Mouse (Mus musculus) E14TG2a.4 (cell line): ENCODE data around the gene Nprl2.

Source experiments
- H3K27me3 ChIP-seq: 2 replicates; pipeline ENCODE4 v1.6.1; 2014; ENCODE audit warnings: low read length, control low read depth; ENCODE audit not compliant: insufficient read depth
- H3K36me3 ChIP-seq: 2 replicates; pipeline ENCODE4 v1.6.1; 2014; ENCODE audit warnings: low read length, control low read depth; ENCODE audit not compliant: insufficient read depth
- H3K4me1 ChIP-seq: replicated peaks from 2 replicates; pipeline ENCODE4 v1.6.1; 2014; ENCODE audit warnings: low read depth, low read length, control low read depth
- H3K4me3 ChIP-seq: replicated peaks from 2 replicates; pipeline ENCODE4 v1.5.1; 2014; ENCODE audit warnings: mild to moderate bottlenecking, low read length
- H3K9me3 ChIP-seq: 2 replicates; pipeline ENCODE4 v1.6.1; 2014; ENCODE audit warnings: low read length, control low read depth
- CTCF ChIP-seq: conservative IDR thresholded peaks from 2 replicates; pipeline ENCODE4 v1.5.1; 2014; ENCODE audit warnings: low read length
- NANOG ChIP-seq: IDR thresholded peaks from 2 replicates; pipeline ENCODE4 v1.6.1; 2014; ENCODE audit warnings: borderline replicate concordance, low read length, mixed read lengths
- POU5F1 ChIP-seq: IDR thresholded peaks from 2 replicates; pipeline ENCODE4 v1.6.1; 2014; ENCODE audit warnings: low read length, borderline replicate concordance

The Nprl2 gene

GRCm38 (mm10) chr9:107575579-107576356, 33.7 kb downstream of the Nprl2 start:
- Histone ChIP-seq H3K4me3 (peak overlapping the region; percentile 11; the same call in 1 of the 2 replicates), H3K36me3 (peaks cover 38% of the 10 kb centered on the region), H3K4me1 (peaks cover 78% of the 10 kb centered on the region), H3K9me3 (no peaks in the 10 kb centered on the region), H3K27me3 (peaks cover 5% of the 10 kb centered on the region)
- no peak for TF ChIP-seq CTCF
- no peak for TF ChIP-seq POU5F1
- TF ChIP-seq NANOG = no peak

DNA sequence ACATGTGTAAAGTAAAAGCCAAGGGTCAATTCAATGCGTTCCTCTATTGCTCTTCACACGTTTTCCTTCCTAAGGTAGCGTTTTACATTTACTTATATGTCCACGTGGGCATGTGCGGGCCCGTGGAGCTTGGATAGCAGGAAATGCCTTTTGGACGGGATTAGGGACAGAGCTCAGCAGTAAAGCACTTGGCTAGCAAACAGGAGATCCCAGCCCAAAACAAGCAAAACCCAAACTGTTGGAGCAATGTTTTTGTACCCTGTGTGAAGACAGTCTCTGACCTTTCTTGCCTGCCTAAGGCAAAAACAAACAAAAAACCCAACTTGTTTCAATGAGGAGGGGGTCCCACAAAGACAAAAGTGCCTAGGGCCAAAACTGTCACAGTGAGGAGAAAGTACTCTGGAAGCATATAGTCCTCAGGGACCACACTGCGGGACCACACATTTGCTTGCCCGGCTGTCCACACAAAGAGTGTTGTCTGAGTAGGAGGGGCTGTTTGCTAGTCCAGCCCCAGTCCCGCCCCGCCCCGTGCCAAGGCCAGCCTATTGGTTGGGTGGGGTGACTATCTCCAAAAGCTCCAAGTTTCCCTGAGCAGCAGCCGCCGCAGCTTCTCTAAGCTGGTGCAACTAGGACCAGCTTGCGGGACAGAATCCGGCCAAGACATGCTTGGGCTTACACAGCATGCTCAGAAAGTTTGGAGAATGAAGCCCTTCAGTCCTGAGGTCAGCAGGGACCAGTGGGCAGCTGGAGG, 34.5 kb downstream of the Nprl2 start, which contains the start of gene Hyal1:
TSS of gene Hyal1 (plus strand) at position 571 of the 751 bp plus-strand sequence.
- H3K36me3 ChIP-seq = peaks cover 30% of the 10 kb centered on the region
- H3K4me1 ChIP-seq = peaks cover 78% of the 10 kb centered on the region
- no peak for TF ChIP-seq CTCF
- TF ChIP-seq NANOG = no peak
- TF ChIP-seq POU5F1 = no peak
- peak within 1 kb of the TSS; percentile 77 for H3K4me3 ChIP-seq
- no peaks in the 10 kb centered on the region for H3K27me3 ChIP-seq
- no peaks in the 10 kb centered on the region for H3K9me3 ChIP-seq

GRCm38 (mm10) chr9:107577871-107578270, 35.8 kb downstream of the Nprl2 start:
- Histone ChIP-seq H3K4me3 (peak overlapping the region; percentile 77; the same call in 1 of the 2 replicates), H3K36me3 (peaks cover 23% of the 10 kb centered on the region), H3K27me3 (no peaks in the 10 kb centered on the region), H3K4me1 (peaks cover 82% of the 10 kb centered on the region), H3K9me3 (no peaks in the 10 kb centered on the region)
- TF ChIP-seq CTCF (no peak), NANOG (no peak), POU5F1 (no peak)

DNA sequence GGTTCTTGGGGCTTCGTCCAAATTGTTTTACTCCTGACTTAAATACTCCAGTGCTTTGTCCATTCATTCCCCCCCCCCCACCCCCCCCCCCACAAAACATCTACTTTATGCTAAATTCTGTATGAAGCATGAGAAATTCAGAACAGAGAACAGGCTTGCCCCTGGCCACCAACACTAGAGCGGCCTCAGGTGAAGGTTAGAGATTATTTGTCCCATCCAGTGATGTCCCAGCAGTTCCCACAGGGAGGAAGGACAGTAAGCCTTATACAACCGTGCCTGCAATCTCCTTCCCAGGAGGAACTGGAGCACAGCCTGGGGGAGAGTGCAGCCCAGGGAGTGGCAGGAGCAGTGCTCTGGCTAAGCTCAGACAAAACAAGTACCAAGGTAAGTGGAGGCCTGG, 36.6 kb downstream of the Nprl2 start, which contains the start of gene Naa80:
TSS of gene Naa80 (plus strand) at position 301 of the 400 bp plus-strand sequence.
- TF ChIP-seq POU5F1 (no peak), NANOG (no peak), CTCF (no peak)
- Histone ChIP-seq H3K36me3 (peaks cover 26% of the 10 kb centered on the region), H3K4me3 (peak within 1 kb of the TSS; percentile 77; the same call in 1 of the 2 replicates), H3K9me3 (no peaks in the 10 kb centered on the region), H3K4me1 (peaks cover 85% of the 10 kb centered on the region), H3K27me3 (no peaks in the 10 kb centered on the region)

- H3K4me3 ChIP-seq = no peak overlapping the region
- H3K27me3 ChIP-seq = no peaks in the 10 kb centered on the region
- no peaks in the 10 kb centered on the region for H3K9me3 ChIP-seq
- no peak for TF ChIP-seq NANOG
- no peak for TF ChIP-seq POU5F1
- no peak for TF ChIP-seq CTCF
- H3K36me3 ChIP-seq = peaks cover 32% of the 10 kb centered on the region
- peaks cover 85% of the 10 kb centered on the region for H3K4me1 ChIP-seq
These were observed 37.2 kb downstream of the Nprl2 start for GRCm38 (mm10) chr9:107579023-107579900.

DNA sequence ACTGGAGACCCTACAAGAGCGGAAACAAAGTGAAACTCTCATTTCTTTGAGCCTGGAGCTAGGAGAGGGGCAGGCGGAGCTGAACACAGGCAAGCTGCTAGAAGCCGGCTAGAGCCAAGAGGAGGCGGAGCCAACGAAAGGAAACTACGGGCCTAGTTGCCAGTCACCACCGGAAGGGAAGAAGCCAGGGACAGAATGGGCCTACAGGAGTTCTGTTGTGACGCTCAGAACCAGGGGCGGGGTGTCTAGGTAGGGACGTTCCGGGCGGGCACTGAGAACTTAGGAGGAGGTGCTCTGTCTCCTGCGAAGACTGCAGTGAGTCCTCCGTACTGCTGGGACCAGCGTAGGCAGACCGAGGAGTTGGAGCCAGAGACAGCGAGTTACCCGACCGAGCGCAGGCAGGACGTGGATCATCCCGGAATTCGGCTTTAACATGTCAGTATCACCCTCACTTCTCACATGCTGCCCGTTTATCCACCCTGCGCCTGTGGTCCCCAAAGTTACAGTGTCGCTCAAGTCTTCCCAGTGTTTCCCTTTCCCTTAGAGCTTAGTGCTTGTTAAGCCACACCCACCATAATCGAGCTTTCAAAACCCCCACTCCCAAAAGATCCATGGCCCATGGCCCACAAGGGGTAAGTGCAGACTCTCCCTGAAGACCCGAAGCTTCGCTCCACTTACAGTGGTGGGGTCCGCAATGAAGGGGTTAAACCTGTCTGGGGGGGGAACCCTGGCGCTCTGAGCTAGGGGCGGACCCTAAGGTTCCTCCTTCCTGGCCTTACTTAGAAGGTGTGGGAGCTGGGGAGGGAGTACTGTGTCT, 38.7 kb downstream of the Nprl2 start, which contains the start of gene Hyal3:
TSS of gene Hyal3 (plus strand) at position 318 of the 817 bp plus-strand sequence.
- no peak for TF ChIP-seq CTCF
- TF ChIP-seq POU5F1 = no peak
- TF ChIP-seq NANOG = no peak
- H3K36me3 ChIP-seq = peaks cover 36% of the 10 kb centered on the region
- H3K4me1 ChIP-seq = peaks cover 75% of the 10 kb centered on the region
- H3K9me3 ChIP-seq = no peaks in the 10 kb centered on the region
- H3K27me3 ChIP-seq = no peaks in the 10 kb centered on the region
- peak within 1 kb of the TSS; percentile 83 for H3K4me3 ChIP-seq

- H3K36me3 ChIP-seq = peaks cover 36% of the 10 kb centered on the region
- TF ChIP-seq CTCF (no peak), NANOG (no peak), POU5F1 (no peak)
- H3K9me3 ChIP-seq = no peaks in the 10 kb centered on the region
- H3K4me1 ChIP-seq = peaks cover 71% of the 10 kb centered on the region
- H3K4me3 ChIP-seq = peak overlapping the region; percentile 83
- no peaks in the 10 kb centered on the region for H3K27me3 ChIP-seq
These were observed 39.6 kb downstream of the Nprl2 start for GRCm38 (mm10) chr9:107581584-107581983.
